Mouse (Mus musculus): ENCODE data around the gene Xpo4. TPM values are rescaled to one million over a fixed set of nuclear protein-coding genes. Genes with fewer than 3 reads are reported as not detected.

Gene Xpo4
- polyA plus RNA-seq, 1 experiment from 2014 or later: 19.2 TPM

- H3K27me3 ChIP-seq (replicated peaks): no peaks in the 10 kb centered on the region
- WGBS: 16% methylated on average over 1 of the region's 1 CpGs
- H3K4me2 ChIP-seq: no peak overlapping the region
- H3K36me3 ChIP-seq: peaks cover 13% of the 10 kb centered on the region
- ATAC-seq (ENCODE audit: insufficient number of reproducible peaks, low FRiP score): peak; percentile 88
- H3K9me3 ChIP-seq (replicated peaks): no peaks in the 10 kb centered on the region
- peaks cover 15% of the 10 kb centered on the region for H3K4me1 ChIP-seq (replicated peaks)
- no peak overlapping the region for H3K4me3 ChIP-seq
- H3K27ac ChIP-seq (ENCODE audit: poor library complexity, severe bottlenecking): no peak overlapping the region; the same call in 1 of the 2 replicates
- no peak overlapping the region for H3K9ac ChIP-seq
These were observed 57.7 kb downstream of the Xpo4 start for GRCm38 (mm10) chr14:57607500-57607899.

GRCm38 (mm10) chr14:57606663-57607365 is 58.4 kb downstream of the Xpo4 start:
- Histone ChIP-seq H3K4me2 (no peak overlapping the region), H3K4me1 (replicated peaks) (peaks cover 15% of the 10 kb centered on the region), H3K4me3 (no peak overlapping the region), H3K27ac (ENCODE audit: poor library complexity, severe bottlenecking) (no peak overlapping the region), H3K9ac (no peak overlapping the region), H3K27me3 (replicated peaks) (no peaks in the 10 kb centered on the region), H3K9me3 (replicated peaks) (no peaks in the 10 kb centered on the region), H3K36me3 (peaks cover 16% of the 10 kb centered on the region)
- 68% methylated on average over 8 of the region's 8 CpGs for WGBS
- no peak for ATAC-seq (ENCODE audit: insufficient number of reproducible peaks, low FRiP score)

- Histone ChIP-seq H3K9ac (no peak overlapping the region), H3K4me3 (no peak overlapping the region), H3K4me2 (no peak overlapping the region), H3K9me3 (replicated peaks) (no peaks in the 10 kb centered on the region), H3K27ac (ENCODE audit: poor library complexity, severe bottlenecking) (no peak overlapping the region), H3K4me1 (replicated peaks) (no peaks in the 10 kb centered on the region; the same call in 1 of the 2 replicates), H3K27me3 (replicated peaks) (no peaks in the 10 kb centered on the region), H3K36me3 (peaks cover 73% of the 10 kb centered on the region)
- WGBS: 93% methylated on average over 5 of the region's 5 CpGs
- no peak for ATAC-seq (ENCODE audit: insufficient number of reproducible peaks, low FRiP score)
These were observed 72.0 kb downstream of the Xpo4 start for GRCm38 (mm10) chr14:57593279-57593678.

- 88% methylated on average over 3 of the region's 3 CpGs for WGBS
- Histone ChIP-seq H3K36me3 (peaks cover 72% of the 10 kb centered on the region), H3K9me3 (replicated peaks) (no peaks in the 10 kb centered on the region), H3K4me2 (no peak overlapping the region), H3K4me1 (replicated peaks) (no peaks in the 10 kb centered on the region; the same call in 1 of the 2 replicates), H3K27me3 (replicated peaks) (no peaks in the 10 kb centered on the region), H3K4me3 (no peak overlapping the region), H3K9ac (no peak overlapping the region), H3K27ac (ENCODE audit: poor library complexity, severe bottlenecking) (no peak overlapping the region)
- no peak for ATAC-seq (ENCODE audit: insufficient number of reproducible peaks, low FRiP score)
These were observed 73.4 kb downstream of the Xpo4 start for GRCm38 (mm10) chr14:57591830-57592229.

- peaks cover 9% of the 10 kb centered on the region for H3K9me3 ChIP-seq (replicated peaks)
- H3K9ac ChIP-seq: no peak overlapping the region
- H3K27me3 ChIP-seq (replicated peaks): no peaks in the 10 kb centered on the region
- H3K27ac ChIP-seq (ENCODE audit: poor library complexity, severe bottlenecking): no peak overlapping the region
- WGBS: 87% methylated on average over 2 of the region's 2 CpGs
- H3K4me1 ChIP-seq (replicated peaks): 0 out of 2 replicates have a peak, but pooled peaks cover 3% of the 10 kb centered on the region
- H3K36me3 ChIP-seq: peaks cover 31% of the 10 kb centered on the region
- no peak overlapping the region for H3K4me3 ChIP-seq
- no peak for ATAC-seq (ENCODE audit: insufficient number of reproducible peaks, low FRiP score)
- H3K4me2 ChIP-seq: no peak overlapping the region
These were observed 88.7 kb downstream of the Xpo4 start for GRCm38 (mm10) chr14:57576364-57577060.

- H3K9ac ChIP-seq: no peak overlapping the region
These were observed 90.2 kb downstream of the Xpo4 start for GRCm38 (mm10) chr14:57574792-57575587.

GRCm38 (mm10) chr14:57571155-57572133 is 93.8 kb downstream of the Xpo4 start, which contains the start of gene Eef1akmt1:
TSS of gene Eef1akmt1 (minus strand) at chr14:57571612.
- peak; percentile 99 for ATAC-seq (ENCODE audit: insufficient number of reproducible peaks, low FRiP score)
- peak within 1 kb of the TSS; percentile 76 for H3K9ac ChIP-seq
- peak within 1 kb of the TSS; percentile 34 for H3K27ac ChIP-seq (ENCODE audit: poor library complexity, severe bottlenecking)
- 0 out of 2 replicates have a peak, but pooled peaks cover 7% of the 10 kb centered on the region for H3K4me1 ChIP-seq (replicated peaks)
- WGBS: 9% methylated on average over 35 of the region's 35 CpGs
- peak within 1 kb of the TSS; percentile 76 for H3K4me2 ChIP-seq
- H3K27me3 ChIP-seq (replicated peaks): no peaks in the 10 kb centered on the region
- H3K4me3 ChIP-seq: peak within 1 kb of the TSS; percentile 72
- H3K36me3 ChIP-seq: peaks cover 10% of the 10 kb centered on the region
- H3K9me3 ChIP-seq (replicated peaks): peaks cover 9% of the 10 kb centered on the region

More at GRCm38 (mm10) chr14:57574792-57575587, 90.2 kb downstream of the Xpo4 start:
- Histone ChIP-seq H3K27me3 (replicated peaks) (no peaks in the 10 kb centered on the region), H3K4me3 (no peak overlapping the region), H3K4me2 (no peak overlapping the region), H3K27ac (ENCODE audit: poor library complexity, severe bottlenecking) (no peak overlapping the region), H3K9me3 (replicated peaks) (peaks cover 9% of the 10 kb centered on the region), H3K4me1 (replicated peaks) (0 out of 2 replicates have a peak, but pooled peaks cover 7% of the 10 kb centered on the region), H3K36me3 (peaks cover 25% of the 10 kb centered on the region)
- WGBS: 72% methylated on average over 6 of the region's 6 CpGs
- no peak for ATAC-seq (ENCODE audit: insufficient number of reproducible peaks, low FRiP score)

- H3K4me1 ChIP-seq (replicated peaks): 0 out of 2 replicates have a peak, but pooled peaks cover 1% of the 10 kb centered on the region
- no peaks in the 10 kb centered on the region for H3K27me3 ChIP-seq (replicated peaks)
- H3K4me3 ChIP-seq: no peak overlapping the region
- no peaks in the 10 kb centered on the region for H3K9me3 ChIP-seq (replicated peaks)
- ATAC-seq (ENCODE audit: insufficient number of reproducible peaks, low FRiP score): no peak
- H3K9ac ChIP-seq: no peak overlapping the region
- H3K36me3 ChIP-seq: peaks cover 10% of the 10 kb centered on the region; the same call in 1 of the 2 replicates
- WGBS: 85% methylated on average over 6 of the region's 6 CpGs
- H3K4me2 ChIP-seq: no peak overlapping the region
- H3K27ac ChIP-seq (ENCODE audit: poor library complexity, severe bottlenecking): no peak overlapping the region
These were observed 99.6 kb downstream of the Xpo4 start for GRCm38 (mm10) chr14:57565626-57566025.

- Histone ChIP-seq H3K4me1 (replicated peaks) (no peaks in the 10 kb centered on the region), H3K27ac (ENCODE audit: poor library complexity, severe bottlenecking) (no peak overlapping the region), H3K4me2 (no peak overlapping the region), H3K27me3 (replicated peaks) (no peaks in the 10 kb centered on the region), H3K9me3 (replicated peaks) (no peaks in the 10 kb centered on the region), H3K9ac (no peak overlapping the region), H3K4me3 (no peak overlapping the region), H3K36me3 (no peaks in the 10 kb centered on the region)
- WGBS: 92% methylated on average over 1 of the region's 1 CpGs
- ATAC-seq (ENCODE audit: insufficient number of reproducible peaks, low FRiP score): no peak
These were observed 108.3 kb downstream of the Xpo4 start for GRCm38 (mm10) chr14:57556922-57557321.

GRCm38 (mm10) chr14:57555471-57556070 is 109.7 kb downstream of the Xpo4 start:
- Histone ChIP-seq H3K4me3 (no peak overlapping the region), H3K9me3 (replicated peaks) (no peaks in the 10 kb centered on the region), H3K36me3 (no peaks in the 10 kb centered on the region), H3K9ac (no peak overlapping the region), H3K4me1 (replicated peaks) (no peaks in the 10 kb centered on the region), H3K27me3 (replicated peaks) (no peaks in the 10 kb centered on the region), H3K4me2 (no peak overlapping the region), H3K27ac (ENCODE audit: poor library complexity, severe bottlenecking) (no peak overlapping the region)
- 79% methylated on average over 7 of the region's 7 CpGs for WGBS
- no peak for ATAC-seq (ENCODE audit: insufficient number of reproducible peaks, low FRiP score)
